Mouse (Mus musculus): ENCODE results near the gene Adprhl2.

- TF ChIP-seq POLR2A (IDR thresholded peaks at IDR 0.05; ENCODE audit: low read depth, low read length) (no peak), CTCF (IDR thresholded peaks at IDR 0.05; ENCODE audit: extremely low read depth, insufficient read length, insufficient replicate concordance, low read depth, low read length) (peak; percentile 28; the same call in 1 of the 2 replicates)
These were observed 17.6 kb downstream of the Adprhl2 start for GRCm38 (mm10) chr4:126303877-126304276.

Data from small intestine, adult 2 months (tissue).